Comparison of ENCODE assay signal across 16 mouse cellular contexts in genomic region chr5:143394184-143394583, GRCm38 (mm10). TPM values are rescaled to one million over a fixed set of nuclear protein-coding genes. Genes with fewer than 3 reads are reported as not detected.
DNase-seq lines count a peak whose midpoint lies in the region; ATAC-seq and TF ChIP-seq lines count a peak whose summit lies in the region.
"Had no signal": no experiment of that assay in that cellular context is flagged by ENCODE, and none has a peak within 500 bp of the region (broad histone marks: within the 10 kb centered on the region; RNA-seq: fewer than 3 reads in every experiment).

No protein-coding gene starts in this region.

- ATAC-seq in midbrain, postnatal 0 days (ENCODE audit: low FRiP score) = no peak
- ATAC-seq in midbrain, embryonic 16.5 days = no peak
- no peak for ATAC-seq in stomach, postnatal 0 days (ENCODE audit: low FRiP score, low TSS enrichment)
- no peak for ATAC-seq in neural tube, embryonic 15.5 days (ENCODE audit: low FRiP score)
- ATAC-seq: forebrain, embryonic 16.5 days; hindbrain, embryonic 16.5 days had no signal

- no peak overlapping the region for H3K4me3 ChIP-seq in kidney, adult 2 months (ENCODE audit: insufficient read depth, low read depth, low read length)
- H3K4me3 ChIP-seq in midbrain, postnatal 0 days (ENCODE audit: low read depth, low read length) = no peak overlapping the region
- no peak overlapping the region for H3K4me3 ChIP-seq in midbrain, embryonic 16.5 days (ENCODE audit: low read depth, low read length)
- no peak overlapping the region for H3K4me3 ChIP-seq in MEL (ENCODE audit: control insufficient read depth in 1 of 2, insufficient read depth in 1 of 2, low read depth in 2 of 2, low read length in 2 of 2)
- no peak overlapping the region for H3K4me3 ChIP-seq in stomach, postnatal 0 days (ENCODE audit: low read depth, low read length)
- no peak overlapping the region for H3K4me3 ChIP-seq in neural tube, embryonic 15.5 days (replicated peaks)
- H3K4me3 ChIP-seq: erythroblast, embryonic 14.5 days; limb, embryonic 15.5 days; midbrain, embryonic 12.5 days had no signal

- H3K27ac ChIP-seq in kidney, adult 2 months (ENCODE audit: insufficient read depth, low read depth, low read length) = no peak overlapping the region
- no peak overlapping the region for H3K27ac ChIP-seq in midbrain, postnatal 0 days (ENCODE audit: low read depth, low read length)
- no peak overlapping the region for H3K27ac ChIP-seq in midbrain, embryonic 16.5 days (ENCODE audit: low read length)
- no peak overlapping the region for H3K27ac ChIP-seq in MEL (ENCODE audit: control insufficient read depth, low read depth, low read length)
- no peak overlapping the region for H3K27ac ChIP-seq in stomach, postnatal 0 days (replicated peaks)
- H3K27ac ChIP-seq in neural tube, embryonic 15.5 days (replicated peaks) = no peak overlapping the region
- H3K27ac ChIP-seq: limb, embryonic 15.5 days; midbrain, embryonic 12.5 days had no signal

- no peaks in the 10 kb centered on the region for H3K79me2 ChIP-seq in MEL (ENCODE audit: control insufficient read depth, insufficient read depth, low read length, poor library complexity)

- WGBS in kidney, adult 2 months = 83% methylated on average over 7 of the region's 7 CpGs
- 81% methylated on average over 7 of the region's 7 CpGs for WGBS in midbrain, postnatal 0 days
- WGBS in midbrain, embryonic 16.5 days = 85% methylated on average over 7 of the region's 7 CpGs
- 83% methylated on average over 7 of the region's 7 CpGs for WGBS in stomach, postnatal 0 days
- WGBS in neural tube, embryonic 15.5 days = 83% methylated on average over 7 of the region's 7 CpGs

- H3K9me3 ChIP-seq in midbrain, postnatal 0 days (ENCODE audit: low read length) = no peaks in the 10 kb centered on the region
- no peaks in the 10 kb centered on the region for H3K9me3 ChIP-seq in midbrain, embryonic 16.5 days (replicated peaks; ENCODE audit: control insufficient read depth, low read length, poor library complexity, severe bottlenecking)
- no peaks in the 10 kb centered on the region for H3K9me3 ChIP-seq in MEL (replicated peaks; ENCODE audit: insufficient read depth, low read length)
- H3K9me3 ChIP-seq in stomach, postnatal 0 days (ENCODE audit: control insufficient read depth, low read length) = no peaks in the 10 kb centered on the region
- no peaks in the 10 kb centered on the region for H3K9me3 ChIP-seq in neural tube, embryonic 15.5 days (replicated peaks)
- H3K9me3 ChIP-seq: limb, embryonic 15.5 days; midbrain, embryonic 12.5 days had no signal

- no peak for TF ChIP-seq POLR2A in kidney, adult 2 months (IDR thresholded peaks at IDR 0.05; ENCODE audit: low read depth, low read length)
- TF ChIP-seq POLR2A in MEL (IDR thresholded peaks at IDR 0.05; ENCODE audit: control insufficient read depth in 1 of 2, insufficient read depth in 1 of 2, low read depth in 1 of 2, low read length in 2 of 2, poor library complexity in 1 of 2) = no peak

- TF ChIP-seq RAD21 in MEL (IDR thresholded peaks at IDR 0.05; ENCODE audit: low read depth, low read length) = no peak

- no peak for TF ChIP-seq EP300 in MEL (IDR thresholded peaks at IDR 0.05; ENCODE audit: low read depth in 1 of 2, low read length in 2 of 2)
- no peak for TF ChIP-seq EP300 in stomach, postnatal 0 days (optimal IDR thresholded peaks at IDR 0.05)

- no peak overlapping the region for H3K9ac ChIP-seq in midbrain, postnatal 0 days (replicated peaks; ENCODE audit: low read length, poor library complexity, severe bottlenecking)
- no peak overlapping the region for H3K9ac ChIP-seq in midbrain, embryonic 16.5 days (ENCODE audit: low read depth, low read length)
- H3K9ac ChIP-seq in MEL (ENCODE audit: control insufficient read depth, low read depth, low read length, poor library complexity, severe bottlenecking) = no peak overlapping the region
- H3K9ac ChIP-seq in stomach, postnatal 0 days (ENCODE audit: low read length) = no peak overlapping the region
- no peak overlapping the region for H3K9ac ChIP-seq in neural tube, embryonic 15.5 days (replicated peaks)
- H3K9ac ChIP-seq: limb, embryonic 15.5 days; midbrain, embryonic 12.5 days had no signal

- 0 out of 2 replicates have a peak, but pooled peaks have one; percentile 14 for TF ChIP-seq CTCF in kidney, adult 2 months (conservative IDR thresholded peaks at IDR 0.05; ENCODE audit: insufficient read depth, insufficient read length, low read depth, low read length)
- TF ChIP-seq CTCF in midbrain, postnatal 0 days (IDR thresholded peaks at IDR 0.05) = peak; percentile 24
- TF ChIP-seq CTCF in MEL (IDR thresholded peaks at IDR 0.05 in 2 of 3, conservative IDR thresholded peaks at IDR 0.05 in 1 of 3; ENCODE audit: control insufficient read depth in 1 of 3, insufficient read depth in 1 of 3, low read depth in 2 of 3, low read length in 3 of 3, poor library complexity in 1 of 3, severe bottlenecking in 1 of 3) = peak; percentile 41 to 47 (median 45)
- TF ChIP-seq CTCF in stomach, postnatal 0 days (IDR thresholded peaks at IDR 0.05; ENCODE audit: low read depth) = peak; percentile 46

- DNase-seq in kidney, adult 2 months = no peak
- DNase-seq in kidney, adult 8-10 months = no peak
- DNase-seq in midbrain, postnatal 0 days (ENCODE audit: low spot score) = no peak
- DNase-seq in MEL (ENCODE audit: low read depth, low spot score) = peak; percentile 41
- no peak for DNase-seq in stomach, postnatal 0 days (ENCODE audit: low spot score)
- DNase-seq: adrenal gland, postnatal 10 days; cerebellum, postnatal 10 days; gastrocnemius, postnatal 14 days; heart, postnatal 14 days had no signal

- no peak overlapping the region for H3K4me2 ChIP-seq in midbrain, postnatal 0 days (ENCODE audit: low read depth, low read length, poor library complexity, severe bottlenecking)
- no peak overlapping the region for H3K4me2 ChIP-seq in midbrain, embryonic 16.5 days (ENCODE audit: low read length)
- no peak overlapping the region for H3K4me2 ChIP-seq in stomach, postnatal 0 days (replicated peaks; ENCODE audit: low read depth)
- no peak overlapping the region for H3K4me2 ChIP-seq in neural tube, embryonic 15.5 days
- H3K4me2 ChIP-seq: limb, embryonic 15.5 days; midbrain, embryonic 12.5 days had no signal

- no peaks in the 10 kb centered on the region for H3K4me1 ChIP-seq in kidney, adult 2 months (ENCODE audit: control insufficient read depth, insufficient read depth, low read length)
- no peaks in the 10 kb centered on the region for H3K4me1 ChIP-seq in midbrain, postnatal 0 days (ENCODE audit: insufficient read depth, low read length)
- no peaks in the 10 kb centered on the region for H3K4me1 ChIP-seq in midbrain, embryonic 16.5 days (ENCODE audit: control insufficient read depth, insufficient read depth, low read length)
- no peaks in the 10 kb centered on the region for H3K4me1 ChIP-seq in MEL (ENCODE audit: control insufficient read depth in 1 of 2, insufficient read depth in 2 of 2, low read length in 2 of 2)
- H3K4me1 ChIP-seq in stomach, postnatal 0 days (replicated peaks; ENCODE audit: control insufficient read depth, insufficient read depth) = no peaks in the 10 kb centered on the region
- H3K4me1 ChIP-seq in neural tube, embryonic 15.5 days = no peaks in the 10 kb centered on the region
- H3K4me1 ChIP-seq: limb, embryonic 15.5 days; midbrain, embryonic 12.5 days had no signal

- H3K27me3 ChIP-seq in kidney, adult 2 months (replicated peaks; ENCODE audit: control insufficient read depth, insufficient read depth, low read length) = no peaks in the 10 kb centered on the region
- H3K27me3 ChIP-seq in midbrain, postnatal 0 days (ENCODE audit: insufficient read depth, low read length) = no peaks in the 10 kb centered on the region
- no peaks in the 10 kb centered on the region for H3K27me3 ChIP-seq in midbrain, embryonic 16.5 days (ENCODE audit: control insufficient read depth, insufficient read depth, low read depth, low read length)
- no peaks in the 10 kb centered on the region for H3K27me3 ChIP-seq in MEL (ENCODE audit: control insufficient read depth in 1 of 2, insufficient read depth in 2 of 2, low read length in 2 of 2)
- H3K27me3 ChIP-seq in stomach, postnatal 0 days (ENCODE audit: control insufficient read depth, insufficient read depth, low read length) = no peaks in the 10 kb centered on the region
- no peaks in the 10 kb centered on the region for H3K27me3 ChIP-seq in neural tube, embryonic 15.5 days (replicated peaks)
- H3K27me3 ChIP-seq: limb, embryonic 15.5 days had no signal

- H3K36me3 ChIP-seq in kidney, adult 2 months (ENCODE audit: control insufficient read depth, insufficient read depth, low read length) = no peaks in the 10 kb centered on the region
- no peaks in the 10 kb centered on the region; the same call in 1 of the 2 replicates for H3K36me3 ChIP-seq in midbrain, postnatal 0 days (ENCODE audit: insufficient read depth, low read length)
- H3K36me3 ChIP-seq in midbrain, embryonic 16.5 days (ENCODE audit: control insufficient read depth, insufficient read depth, low read length) = no peaks in the 10 kb centered on the region
- no peaks in the 10 kb centered on the region for H3K36me3 ChIP-seq in MEL (ENCODE audit: control insufficient read depth in 1 of 2, insufficient read depth in 2 of 2, low read length in 2 of 2)
- no peaks in the 10 kb centered on the region for H3K36me3 ChIP-seq in stomach, postnatal 0 days (ENCODE audit: control insufficient read depth, insufficient read depth, low read length)
- no peaks in the 10 kb centered on the region for H3K36me3 ChIP-seq in neural tube, embryonic 15.5 days
- H3K36me3 ChIP-seq: midbrain, embryonic 12.5 days had no signal

RNA-seq across cellular contexts. Expression of gene Kdelr2, which starts 9.5 kb away (rescaled TPM):
- 91.8 and 99.4 TPM in 2 replicates for polyA plus RNA-seq in kidney, adult 2 months (2012; rRNA removed)
- total RNA-seq in midbrain, postnatal 0 days (2014; rRNA removed) = 82.4 and 97.3 TPM in 2 replicates
- polyA plus RNA-seq in midbrain, postnatal 0 days (2015; fragmentation: Nextera tagmentation; extraction: Ambion mirVana) = 128 and 138 TPM in 2 replicates
- polyA plus RNA-seq in midbrain, embryonic 16.5 days (2015; fragmentation: Nextera tagmentation; extraction: Ambion mirVana) = 123 and 133 TPM in 2 replicates
- total RNA-seq in MEL (2012; rRNA removed) = 62.5 and 80.5 TPM in 2 replicates
- polyA plus RNA-seq in MEL (2012; ENCODE audit: insufficient read depth in 1 of 2, insufficient read length in 2 of 2, low read depth in 1 of 2, low replicate concordance in 2 of 2, missing spikeins in 1 of 2) = 10 to 100 TPM in 1 of 2 experiments, not detected in 1; 94.4 TPM
- polyA plus RNA-seq in stomach, postnatal 0 days (2015; fragmentation: Nextera tagmentation; extraction: Ambion mirVana) = 287 and 315 TPM in 2 replicates
- 141 and 151 TPM in 2 replicates for polyA plus RNA-seq in neural tube, embryonic 15.5 days (2015; fragmentation: Nextera tagmentation; extraction: Ambion mirVana)

RNA-seq across cellular contexts. Expression of gene Grid2ip, which starts 37.0 kb away (rescaled TPM):
- polyA plus RNA-seq in kidney, adult 2 months (2012; rRNA removed) = 0.13 TPM in 1 of 2 replicates, not detected in the other
- total RNA-seq in midbrain, postnatal 0 days (2014; rRNA removed) = 2.3 and 2.8 TPM in 2 replicates
- polyA plus RNA-seq in midbrain, postnatal 0 days (2015; fragmentation: Nextera tagmentation; extraction: Ambion mirVana) = 0.33 and 0.60 TPM in 2 replicates
- 0.80 and 0.87 TPM in 2 replicates for polyA plus RNA-seq in midbrain, embryonic 16.5 days (2015; fragmentation: Nextera tagmentation; extraction: Ambion mirVana)
- 0.03 TPM in 1 of 2 replicates, not detected in the other for total RNA-seq in MEL (2012; rRNA removed)
- not detected for polyA plus RNA-seq in MEL (2012; ENCODE audit: insufficient read depth in 1 of 2, insufficient read length in 2 of 2, low read depth in 1 of 2, low replicate concordance in 2 of 2, missing spikeins in 1 of 2)
- 0.86 and 1.4 TPM in 2 replicates for polyA plus RNA-seq in stomach, postnatal 0 days (2015; fragmentation: Nextera tagmentation; extraction: Ambion mirVana)
- polyA plus RNA-seq in neural tube, embryonic 15.5 days (2015; fragmentation: Nextera tagmentation; extraction: Ambion mirVana) = 0.19 and 0.33 TPM in 2 replicates
- total RNA-seq: gastrocnemius, postnatal 14 days had no signal
- polyA plus RNA-seq: erythroblast, embryonic 14.5 days had no signal
